Comparison of ENCODE assay signal across 12 mouse cellular contexts in the genomic region with DNA sequence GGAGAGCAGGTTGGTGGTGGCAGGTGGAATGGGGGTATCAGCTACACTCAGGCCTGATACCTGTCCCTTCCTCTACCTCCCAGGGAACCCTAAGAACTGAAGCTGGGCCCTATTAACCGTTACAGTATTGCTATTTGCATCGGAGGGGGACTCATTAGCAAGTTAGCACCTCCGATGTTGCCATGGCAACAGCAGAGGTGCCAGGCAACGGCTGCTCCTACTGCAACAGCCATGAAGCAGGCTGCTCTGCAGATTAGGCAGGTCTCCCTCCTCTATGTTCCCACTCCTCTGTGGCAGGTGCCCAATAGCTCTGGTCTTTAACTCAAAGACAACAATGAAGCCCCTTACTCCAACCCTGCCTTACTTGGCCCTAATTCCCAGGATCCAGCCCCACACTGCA. TPM values are rescaled to one million over a fixed set of nuclear protein-coding genes. Genes with fewer than 3 reads are reported as not detected.
DNase-seq lines count a peak whose midpoint lies in the region; ATAC-seq lines count a peak whose summit lies in the region.
"Had no signal": no experiment of that assay in that cellular context is flagged by ENCODE, and none has a peak within 500 bp of the region (broad histone marks: within the 10 kb centered on the region; RNA-seq: fewer than 3 reads in every experiment).

No protein-coding gene starts in this region.

- peak overlapping the region; percentile 98 for H3K27ac ChIP-seq in hindbrain, embryonic 13.5 days
- peak overlapping the region; percentile 78 for H3K27ac ChIP-seq in midbrain, embryonic 15.5 days
- H3K27ac ChIP-seq: intestine, embryonic 15.5 days; limb, embryonic 15.5 days had no signal

- H3K4me3 ChIP-seq in hindbrain, embryonic 13.5 days: peak overlapping the region; percentile 88
- H3K4me3 ChIP-seq in midbrain, embryonic 15.5 days: peak overlapping the region; percentile 89
- H3K4me3 ChIP-seq: intestine, embryonic 15.5 days; limb, embryonic 15.5 days had no signal

- peak overlapping the region; percentile 79 for H3K4me2 ChIP-seq in hindbrain, embryonic 13.5 days
- H3K4me2 ChIP-seq in midbrain, embryonic 15.5 days: peak overlapping the region; percentile 91
- H3K4me2 ChIP-seq: intestine, embryonic 15.5 days; limb, embryonic 15.5 days had no signal

- H3K9me3 ChIP-seq in hindbrain, embryonic 13.5 days: no peaks in the 10 kb centered on the region
- H3K9me3 ChIP-seq in midbrain, embryonic 15.5 days: no peaks in the 10 kb centered on the region
- H3K9me3 ChIP-seq: intestine, embryonic 15.5 days; limb, embryonic 15.5 days had no signal

- 3% methylated on average over 4 of the region's 4 CpGs for WGBS in hindbrain, embryonic 13.5 days
- 2% methylated on average over 4 of the region's 4 CpGs for WGBS in midbrain, embryonic 15.5 days

- H3K36me3 ChIP-seq in hindbrain, embryonic 13.5 days: peaks cover 15% of the 10 kb centered on the region
- peaks cover 14% of the 10 kb centered on the region for H3K36me3 ChIP-seq in midbrain, embryonic 15.5 days (replicated peaks)
- H3K36me3 ChIP-seq: intestine, embryonic 15.5 days; limb, embryonic 15.5 days had no signal

- peak overlapping the region; percentile 99 for H3K9ac ChIP-seq in hindbrain, embryonic 13.5 days
- peak overlapping the region; percentile 98 for H3K9ac ChIP-seq in midbrain, embryonic 15.5 days
- H3K9ac ChIP-seq: intestine, embryonic 15.5 days; limb, embryonic 15.5 days had no signal

- peaks cover 6% of the 10 kb centered on the region for H3K27me3 ChIP-seq in hindbrain, embryonic 13.5 days
- H3K27me3 ChIP-seq in midbrain, embryonic 15.5 days (replicated peaks): no peaks in the 10 kb centered on the region

- no peak for ATAC-seq in hindbrain, embryonic 13.5 days (ENCODE audit: low FRiP score)
- ATAC-seq in midbrain, embryonic 15.5 days (replicated peaks): peak; percentile 35
- ATAC-seq: intestine, embryonic 15.5 days had no signal

- H3K4me1 ChIP-seq in hindbrain, embryonic 13.5 days (replicated peaks): peaks cover 85% of the 10 kb centered on the region
- H3K4me1 ChIP-seq in midbrain, embryonic 15.5 days: peaks cover 73% of the 10 kb centered on the region

- peak; percentile 35 for DNase-seq in embryo, embryonic 11 days
- no peak for DNase-seq in embryo, embryonic 10.5 days (ENCODE audit: low spot score)
- DNase-seq in ZHBTc4 (ENCODE audit: low read depth, low spot score): peak; percentile 53
- DNase-seq in urinary bladder, postnatal 14 days (ENCODE audit: low spot score): no peak
- DNase-seq in kidney, adult 18-20 months: no peak
- DNase-seq in gastrocnemius, postnatal 4 days (ENCODE audit: low spot score in 2 of 2): no peak
- DNase-seq: adrenal gland, adult 8-10 months had no signal

RNA-seq across cellular contexts. Expression of a gene that starts 3.8 kb away (rescaled TPM):
- polyA plus RNA-seq in hindbrain, embryonic 13.5 days (2015; fragmentation: Nextera tagmentation; extraction: Ambion mirVana): 87.3 and 90.2 TPM in 2 replicates
- 134 and 135 TPM in 2 replicates for polyA plus RNA-seq in midbrain, embryonic 15.5 days (2015; fragmentation: Nextera tagmentation; extraction: Ambion mirVana)
- total RNA-seq in gastrocnemius, postnatal 4 days (2021): 10 to 100 TPM; 14.3 to 20.4 TPM
- total RNA-seq: neutrophil, adult 5-6 weeks had no signal

RNA-seq across cellular contexts. Expression of a gene that starts 28.7 kb away (rescaled TPM):
- 0.27 and 0.32 TPM in 2 replicates for polyA plus RNA-seq in hindbrain, embryonic 13.5 days (2015; fragmentation: Nextera tagmentation; extraction: Ambion mirVana)
- polyA plus RNA-seq in midbrain, embryonic 15.5 days (2015; fragmentation: Nextera tagmentation; extraction: Ambion mirVana): 0.36 and 0.65 TPM in 2 replicates
- total RNA-seq in gastrocnemius, postnatal 4 days (2021): not detected
- total RNA-seq: adrenal gland, adult 8-10 months; neutrophil, adult 5-6 weeks had no signal
- polyA plus RNA-seq: intestine, embryonic 15.5 days; limb, embryonic 15.5 days had no signal

RNA-seq across cellular contexts. Expression of a gene that starts 31.0 kb away (rescaled TPM):
- 53.0 and 53.5 TPM in 2 replicates for polyA plus RNA-seq in hindbrain, embryonic 13.5 days (2015; fragmentation: Nextera tagmentation; extraction: Ambion mirVana)
- polyA plus RNA-seq in midbrain, embryonic 15.5 days (2015; fragmentation: Nextera tagmentation; extraction: Ambion mirVana): 53.9 and 57.8 TPM in 2 replicates
- total RNA-seq in gastrocnemius, postnatal 4 days (2021): 10 to 100 TPM; 45.0 to 47.9 TPM

RNA-seq across cellular contexts. Expression of a gene that starts 44.0 kb away (rescaled TPM):
- not detected in 2 replicates for polyA plus RNA-seq in hindbrain, embryonic 13.5 days (2015; fragmentation: Nextera tagmentation; extraction: Ambion mirVana)
- not detected in 2 replicates for polyA plus RNA-seq in midbrain, embryonic 15.5 days (2015; fragmentation: Nextera tagmentation; extraction: Ambion mirVana)
- total RNA-seq in gastrocnemius, postnatal 4 days (2021): not detected
- total RNA-seq: adrenal gland, adult 8-10 months; neutrophil, adult 5-6 weeks had no signal
- polyA plus RNA-seq: intestine, embryonic 15.5 days; limb, embryonic 15.5 days had no signal

RNA-seq across cellular contexts. Expression of a gene that starts 52.6 kb away (rescaled TPM):
- polyA plus RNA-seq in hindbrain, embryonic 13.5 days (2015; fragmentation: Nextera tagmentation; extraction: Ambion mirVana): not detected in 2 replicates
- polyA plus RNA-seq in midbrain, embryonic 15.5 days (2015; fragmentation: Nextera tagmentation; extraction: Ambion mirVana): not detected in 2 replicates
- not detected for total RNA-seq in gastrocnemius, postnatal 4 days (2021)
- total RNA-seq: adrenal gland, adult 8-10 months; neutrophil, adult 5-6 weeks had no signal
- polyA plus RNA-seq: intestine, embryonic 15.5 days; limb, embryonic 15.5 days had no signal

Comparison
In these comparisons a context has a peak if more than half of its experiments do, and no peak if none do; other contexts are left out.
1. DNase-seq: peak in embryo, embryonic 11 days (single experiment) and ZHBTc4 (single experiment); none in embryo, embryonic 10.5 days (single experiment), urinary bladder, postnatal 14 days (single experiment), kidney, adult 18-20 months (single experiment) and gastrocnemius, postnatal 4 days (0 of 2).